Mouse (Mus musculus): ENCODE results near the gene Tnnt1. TPM values are rescaled to one million over a fixed set of nuclear protein-coding genes. Genes with fewer than 3 reads are reported as not detected.

Tnnt1 gene
- polyA plus RNA-seq, 1 experiment from 2014 or later = not detected

- in situ Hi-C loops (cut with MboI; ENCODE audit: low pct_unique_long_range_greater_than_20kb) = no loop called here
- ChIA-PET CTCF (interaction anchor here (1.2 to 1.3 kb wide), 2 partner anchors 16 to 70 kb away, joined by 3 read pairs; no protein-coding TSS in a partner anchor), POLR2A (no interaction called here)
- no peak for DNase-seq (ENCODE audit: low read depth, low spot score)
- ATAC-seq = no peak
- no peaks in the 10 kb centered on the region for H3K27me3 ChIP-seq
- no peak for TF ChIP-seq CTCF (IDR thresholded peaks at IDR 0.05)
Measured at GRCm38 (mm10) chr7:4497271-4497903, 18.8 kb downstream of the Tnnt1 start.

DNA sequence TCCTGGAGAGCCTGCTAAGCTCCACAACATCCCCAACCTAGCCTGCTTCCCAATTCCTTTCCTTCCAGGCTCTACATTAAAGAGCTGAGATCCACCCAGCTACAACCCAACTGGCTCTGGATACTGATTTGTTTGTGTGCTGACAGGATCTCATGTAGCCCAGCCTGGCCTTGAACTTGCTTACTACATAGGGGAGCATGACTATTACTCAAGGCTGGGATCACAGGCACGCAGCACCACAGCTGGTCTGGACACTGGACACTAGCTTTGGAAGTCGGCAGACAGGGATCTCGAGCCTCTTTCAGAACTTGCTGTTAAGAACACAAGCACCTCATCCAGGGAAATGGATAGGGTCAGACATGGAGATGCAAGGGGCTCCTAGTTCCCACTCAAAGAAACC is 19.7 kb downstream of the Tnnt1 start:
- ChIA-PET CTCF (interaction anchor here (1.2 to 1.3 kb wide), 2 partner anchors 13 to 17 kb away, joined by 3 to 4 read pairs; no protein-coding TSS in a partner anchor), POLR2A (no interaction called here)
- in situ Hi-C loops (cut with MboI; ENCODE audit: low pct_unique_long_range_greater_than_20kb) = no loop called here
- DNase-seq (ENCODE audit: low read depth, low spot score) = no peak
- H3K27me3 ChIP-seq = no peaks in the 10 kb centered on the region
- no peak for ATAC-seq
- TF ChIP-seq CTCF (IDR thresholded peaks at IDR 0.05) = no peak

- TF ChIP-seq CTCF (IDR thresholded peaks at IDR 0.05) = no peak
- in situ Hi-C loops (cut with MboI; ENCODE audit: low pct_unique_long_range_greater_than_20kb) = no loop called here
- ChIA-PET CTCF (interaction anchor here (0.9 to 2.6 kb wide), 3 partner anchors 8 to 30 kb away, joined by 3 to 12 read pairs (median 3); partner anchors contain the start of gene Tnni3), POLR2A (no interaction called here)
- H3K27me3 ChIP-seq = no peaks in the 10 kb centered on the region
- no peak for DNase-seq (ENCODE audit: low read depth, low spot score)
- no peak for ATAC-seq
Measured at GRCm38 (mm10) chr7:4493991-4494390, 22.2 kb downstream of the Tnnt1 start.

- in situ Hi-C loops (cut with MboI; ENCODE audit: low pct_unique_long_range_greater_than_20kb) = no loop called here
- POLR2A ChIA-PET = interaction anchor here (0.7 kb wide), 1 partner anchor 796 kb away, joined by 5 read pairs; no protein-coding TSS in a partner anchor
- DNase-seq (ENCODE audit: low read depth, low spot score) (no peak), ATAC-seq (no peak)
- TF ChIP-seq CTCF (IDR thresholded peaks at IDR 0.05) = no peak
- H3K27me3 ChIP-seq = no peaks in the 10 kb centered on the region
- CTCF ChIA-PET = interaction anchor here (1.0 kb wide), 1 partner anchor 31 kb away, joined by 3 read pairs; the partner anchor contains the start of gene Tnni3
Measured at GRCm38 (mm10) chr7:4492284-4493224, 23.6 kb downstream of the Tnnt1 start.

GRCm38 (mm10) chr7:4491308-4491707 is 24.9 kb downstream of the Tnnt1 start:
- ATAC-seq (no peak), DNase-seq (ENCODE audit: low read depth, low spot score) (no peak)
- in situ Hi-C loops (cut with MboI; ENCODE audit: low pct_unique_long_range_greater_than_20kb) = no loop called here
- ChIA-PET CTCF (interaction anchor here (0.8 kb wide), 1 partner anchor 11 kb away, joined by 3 read pairs; no protein-coding TSS in a partner anchor), POLR2A (interaction anchor here (1.1 kb wide), 1 partner anchor 10 kb away, joined by 3 read pairs; the partner anchor contains the start of gene Ppp1r12c)
- TF ChIP-seq CTCF (IDR thresholded peaks at IDR 0.05) = no peak
- H3K27me3 ChIP-seq = no peaks in the 10 kb centered on the region

DNA sequence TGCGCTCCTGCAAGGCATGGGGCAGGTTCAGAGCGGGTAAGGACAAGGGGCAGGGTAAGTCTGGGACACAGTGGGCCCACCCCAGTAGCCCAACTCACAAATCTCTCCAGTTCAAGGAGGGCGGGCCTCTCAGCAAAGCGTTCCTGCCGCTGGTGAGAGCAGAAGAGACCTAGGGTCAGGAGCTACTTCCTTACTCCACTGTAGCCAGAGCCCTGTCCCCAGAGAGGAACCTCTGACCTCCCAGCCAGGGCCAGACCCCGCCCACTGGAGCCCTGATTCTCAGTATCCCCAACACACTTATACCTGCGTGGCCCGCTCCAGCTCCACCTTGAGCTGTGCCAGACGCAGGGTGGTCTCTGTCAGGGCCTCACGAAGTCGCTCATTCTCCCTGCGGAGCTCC is 33.9 kb downstream of the Tnnt1 start:
- no peak for DNase-seq (ENCODE audit: low read depth, low spot score)
- TF ChIP-seq CTCF (IDR thresholded peaks at IDR 0.05) = no peak
- in situ Hi-C loops (cut with MboI; ENCODE audit: low pct_unique_long_range_greater_than_20kb) = no loop called here
- CTCF ChIA-PET = no interaction called here
- peak; percentile 6 for ATAC-seq
- POLR2A ChIA-PET = no interaction called here
- H3K27me3 ChIP-seq = no peaks in the 10 kb centered on the region

DNA sequence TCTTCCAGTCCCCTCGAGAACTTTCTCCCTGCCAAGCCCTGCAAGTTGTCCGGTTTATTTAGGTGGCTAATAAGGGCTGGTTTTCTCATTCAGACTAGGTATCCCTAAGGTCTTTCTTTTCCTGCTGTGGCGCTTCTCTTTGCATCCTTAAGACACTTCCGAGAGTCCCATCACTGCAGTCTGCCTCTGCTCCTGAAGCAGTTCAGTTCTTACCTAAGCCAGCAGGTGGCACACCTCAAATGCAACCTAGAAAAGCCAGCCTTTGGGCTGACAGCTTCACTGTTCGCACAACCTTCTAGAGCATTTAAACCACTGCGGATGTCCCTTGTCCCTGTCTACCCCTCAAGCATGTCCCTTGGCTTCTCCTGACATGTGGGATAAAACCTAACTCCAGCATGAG is 36.5 kb downstream of the Tnnt1 start:
- no peak for TF ChIP-seq CTCF (IDR thresholded peaks at IDR 0.05)
- peaks cover 4% of the 10 kb centered on the region for H3K27me3 ChIP-seq
- DNase-seq (ENCODE audit: low read depth, low spot score) (no peak), ATAC-seq (no peak)
- in situ Hi-C loops (cut with MboI; ENCODE audit: low pct_unique_long_range_greater_than_20kb) = no loop called here
- CTCF ChIA-PET = interaction anchor here (0.8 to 4.4 kb wide), 3 partner anchors 12 to 22 kb away, joined by 3 to 12 read pairs (median 3); partner anchors contain the start of gene Ppp1r12c
- POLR2A ChIA-PET = no interaction called here

DNA sequence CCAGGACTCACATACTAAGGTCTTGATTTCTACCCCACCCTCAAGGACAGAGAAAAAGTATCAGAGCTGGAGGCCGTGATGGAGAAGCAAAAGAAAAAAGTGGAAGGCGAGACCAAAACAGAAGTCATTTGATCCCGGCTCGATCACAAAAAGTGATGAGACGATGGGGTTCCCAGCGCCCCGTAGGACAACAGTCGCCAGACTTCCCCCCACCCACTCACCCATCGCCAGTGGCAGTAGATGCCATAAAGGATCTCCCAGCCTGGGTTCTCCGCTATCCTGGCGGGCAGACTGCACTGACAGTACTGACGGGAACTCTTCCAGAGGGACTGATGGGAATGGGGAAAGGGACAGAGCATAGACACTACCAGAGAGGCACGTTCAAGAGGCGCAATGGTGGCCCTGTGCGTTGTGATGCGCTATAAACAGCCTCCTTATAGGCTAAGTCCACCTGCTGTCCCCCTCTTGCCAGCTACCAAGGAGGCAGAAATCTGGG is 37.3 kb downstream of the Tnnt1 start:
- ATAC-seq = no peak

DNA sequence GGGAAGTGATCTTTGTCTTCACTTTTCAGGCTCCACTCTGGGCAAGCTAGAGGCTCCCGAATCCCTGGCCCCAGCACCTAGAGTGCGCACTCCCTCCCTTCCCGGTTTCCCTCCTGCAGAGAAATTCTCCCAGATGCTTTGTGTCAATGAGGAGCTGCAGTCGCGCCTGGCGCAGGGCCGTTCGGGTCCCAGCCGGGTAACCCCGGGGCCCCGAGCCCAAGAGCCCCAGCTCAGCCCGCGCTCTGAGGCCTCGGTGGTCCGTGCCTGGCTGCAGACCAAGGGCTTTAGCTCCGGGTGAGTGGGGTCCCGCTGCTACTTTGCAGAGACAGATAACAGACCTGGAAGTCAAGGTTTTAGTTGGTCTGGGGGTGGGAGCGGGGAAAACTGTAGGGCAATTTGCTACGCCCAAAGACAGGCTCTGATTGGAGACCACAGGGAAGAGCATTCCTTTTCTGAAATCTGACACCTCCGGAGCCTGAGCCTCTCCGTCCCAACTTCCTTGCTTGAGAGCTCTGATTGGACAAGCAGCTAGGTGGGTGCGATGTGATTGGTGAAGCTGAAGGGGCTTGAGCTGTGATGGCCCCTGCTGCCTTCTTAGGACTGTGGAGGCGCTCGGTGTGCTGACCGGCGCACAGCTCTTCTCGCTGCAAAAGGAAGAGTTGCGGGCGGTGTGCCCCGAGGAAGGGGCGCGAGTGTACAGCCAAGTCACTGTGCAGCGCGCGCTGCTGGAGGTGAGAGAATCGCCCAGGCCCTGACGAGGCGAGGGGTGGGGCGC is 38.0 kb downstream of the Tnnt1 start:
- in situ Hi-C loops (cut with MboI; ENCODE audit: low pct_unique_long_range_greater_than_20kb) = no loop called here
- no peak for TF ChIP-seq CTCF (IDR thresholded peaks at IDR 0.05)
- DNase-seq (ENCODE audit: low read depth, low spot score) (no peak), ATAC-seq (no peak)
- CTCF ChIA-PET = interaction anchor here (1.0 to 4.4 kb wide), 2 partner anchors 10 to 16 kb away, joined by 3 to 12 read pairs; no protein-coding TSS in a partner anchor
- H3K27me3 ChIP-seq = peaks cover 4% of the 10 kb centered on the region
- POLR2A ChIA-PET = no interaction called here

More for the DNA sequence above, 37.3 kb downstream of the Tnnt1 start:
- in situ Hi-C loops (cut with MboI; ENCODE audit: low pct_unique_long_range_greater_than_20kb) = no loop called here
- CTCF ChIA-PET = interaction anchor here (1.0 to 4.4 kb wide), 2 partner anchors 11 to 16 kb away, joined by 3 to 12 read pairs; no protein-coding TSS in a partner anchor
- TF ChIP-seq CTCF (IDR thresholded peaks at IDR 0.05) = no peak
- no peak for DNase-seq (ENCODE audit: low read depth, low spot score)
- H3K27me3 ChIP-seq = peaks cover 4% of the 10 kb centered on the region
- POLR2A ChIA-PET = no interaction called here

GRCm38 (mm10) chr7:4473940-4474339 is 42.2 kb downstream of the Tnnt1 start:
- ATAC-seq (no peak), DNase-seq (ENCODE audit: low read depth, low spot score) (no peak)
- no peak for TF ChIP-seq CTCF (IDR thresholded peaks at IDR 0.05)
- in situ Hi-C loops (cut with MboI; ENCODE audit: low pct_unique_long_range_greater_than_20kb) = no loop called here
- POLR2A ChIA-PET = no interaction called here
- CTCF ChIA-PET = no interaction called here
- peaks cover 21% of the 10 kb centered on the region for H3K27me3 ChIP-seq

Measured in Patski (cell line).